Mouse (Mus musculus) hindlimb bud, embryonic 11.5 days (tissue): ENCODE measurements around the gene Ammecr1.

Source experiments
- DNase-seq: peaks from one replicate; pipeline ENCODE4 v3.0.0-alpha.2; 2012; ENCODE audit warnings: low read depth, low spot score; ENCODE audit errors: extremely low spot score

Ammecr1 gene

GRCm38 (mm10) chrX:142916719-142917118 lies 49.8 kb downstream of the Ammecr1 start:
- DNase-seq: no peak

- DNase-seq: no peak
Measured at GRCm38 (mm10) chrX:142914208-142914607, 52.3 kb downstream of the Ammecr1 start.

- no peak for DNase-seq
Measured at GRCm38 (mm10) chrX:142903854-142904253, 62.7 kb downstream of the Ammecr1 start.

- DNase-seq: no peak
Measured at GRCm38 (mm10) chrX:142902599-142902998, 63.9 kb downstream of the Ammecr1 start.

- no peak for DNase-seq
Measured at GRCm38 (mm10) chrX:142901915-142902314, 64.6 kb downstream of the Ammecr1 start.

GRCm38 (mm10) chrX:142898295-142898887 lies 68.1 kb downstream of the Ammecr1 start:
- no peak for DNase-seq

GRCm38 (mm10) chrX:142897477-142898000 lies 69.0 kb downstream of the Ammecr1 start:
- no peak for DNase-seq

- DNase-seq: no peak
Measured at GRCm38 (mm10) chrX:142895316-142895715, 71.2 kb downstream of the Ammecr1 start.

- no peak for DNase-seq
Measured at GRCm38 (mm10) chrX:142885962-142886361, 80.6 kb downstream of the Ammecr1 start.

- no peak for DNase-seq
Measured at GRCm38 (mm10) chrX:142883593-142883992, 82.9 kb downstream of the Ammecr1 start.

- DNase-seq: no peak
Measured at GRCm38 (mm10) chrX:142882255-142882654, 84.3 kb downstream of the Ammecr1 start.

- DNase-seq: no peak
Measured at GRCm38 (mm10) chrX:142869844-142870243, 96.7 kb downstream of the Ammecr1 start.

GRCm38 (mm10) chrX:142848032-142848431 lies 118.5 kb downstream of the Ammecr1 start:
- DNase-seq: no peak

- DNase-seq: no peak
Measured at GRCm38 (mm10) chrX:142846266-142846665, 120.3 kb downstream of the Ammecr1 start.

GRCm38 (mm10) chrX:142841916-142842315 lies 124.6 kb downstream of the Ammecr1 start:
- no peak for DNase-seq

GRCm38 (mm10) chrX:142839411-142839810 lies 127.1 kb downstream of the Ammecr1 start:
- no peak for DNase-seq

- DNase-seq: no peak
Measured at GRCm38 (mm10) chrX:142838841-142839240, 127.7 kb downstream of the Ammecr1 start.

GRCm38 (mm10) chrX:142837316-142837715 lies 129.2 kb downstream of the Ammecr1 start:
- DNase-seq: no peak

- DNase-seq: no peak
Measured at GRCm38 (mm10) chrX:142836399-142836798, 130.1 kb downstream of the Ammecr1 start.

GRCm38 (mm10) chrX:142834807-142835206 lies 131.7 kb downstream of the Ammecr1 start:
- no peak for DNase-seq

- DNase-seq: no peak
Measured at GRCm38 (mm10) chrX:142833164-142833796, 133.2 kb downstream of the Ammecr1 start.

GRCm38 (mm10) chrX:142832221-142832620 lies 134.3 kb downstream of the Ammecr1 start:
- no peak for DNase-seq

- no peak for DNase-seq
Measured at GRCm38 (mm10) chrX:142830572-142830971, 136.0 kb downstream of the Ammecr1 start.
